Mouse (Mus musculus): Measurements from ENCODE around the gene Gm10037.
"Not testable (repeated sequence)": the region's sequence is repeated elsewhere in the genome, so short reads cannot be mapped to it uniquely, and the experiment has no call there.

Gm10037 gene

GRCm38 (mm10) chr13:67830911-67831336, at the start of gene Gm10037:
TSS of gene Gm10037 (plus strand) at chr13:67831106.
- peak; percentile 80 for DNase-seq (ENCODE audit: low read depth, low spot score)

- no peak for DNase-seq (ENCODE audit: low read depth, low spot score)
These were observed 38.9 kb upstream of the Gm10037 start for GRCm38 (mm10) chr13:67791921-67792455.

- DNase-seq (ENCODE audit: low read depth, low spot score) = no peak
These were observed 32.3 kb upstream of the Gm10037 start for GRCm38 (mm10) chr13:67798618-67799017.

GRCm38 (mm10) chr13:67799151-67799550, 31.8 kb upstream of the Gm10037 start:
- not testable (repeated sequence) for DNase-seq (ENCODE audit: low read depth, low spot score)

GRCm38 (mm10) chr13:67811651-67812210, 19.2 kb upstream of the Gm10037 start:
- DNase-seq (ENCODE audit: low read depth, low spot score) = no peak

GRCm38 (mm10) chr13:67812961-67813709, 17.8 kb upstream of the Gm10037 start:
- DNase-seq (ENCODE audit: low read depth, low spot score) = no peak

GRCm38 (mm10) chr13:67813710-67814660, 16.9 kb upstream of the Gm10037 start, which contains the start of gene Zfp273:
TSS of gene Zfp273 (plus strand) at chr13:67813740.
- peak; percentile 90 for DNase-seq (ENCODE audit: low read depth, low spot score)

- peak; percentile 10 for DNase-seq (ENCODE audit: low read depth, low spot score)
These were observed 12.3 kb upstream of the Gm10037 start for GRCm38 (mm10) chr13:67818636-67819035.

GRCm38 (mm10) chr13:67833137-67833536, 2.2 kb downstream of the Gm10037 start:
- DNase-seq (ENCODE audit: low read depth, low spot score) = not testable (repeated sequence)

GRCm38 (mm10) chr13:67843775-67844118, 12.8 kb downstream of the Gm10037 start:
- DNase-seq (ENCODE audit: low read depth, low spot score) = no peak

- DNase-seq (ENCODE audit: low read depth, low spot score) = peak; percentile 51
These were observed 13.4 kb downstream of the Gm10037 start for GRCm38 (mm10) chr13:67844119-67844852.

- DNase-seq (ENCODE audit: low read depth, low spot score) = no peak
These were observed 13.9 kb downstream of the Gm10037 start for GRCm38 (mm10) chr13:67844853-67845194.

- no peak for DNase-seq (ENCODE audit: low read depth, low spot score)
These were observed 19.5 kb downstream of the Gm10037 start for GRCm38 (mm10) chr13:67850361-67850760.

- no peak for DNase-seq (ENCODE audit: low read depth, low spot score)
These were observed 22.2 kb downstream of the Gm10037 start for GRCm38 (mm10) chr13:67853130-67853529.

GRCm38 (mm10) chr13:67853983-67854382, 23.1 kb downstream of the Gm10037 start:
- DNase-seq (ENCODE audit: low read depth, low spot score) = no peak

GRCm38 (mm10) chr13:67857317-67857716, 26.4 kb downstream of the Gm10037 start:
- DNase-seq (ENCODE audit: low read depth, low spot score) = no peak

- DNase-seq (ENCODE audit: low read depth, low spot score) = no peak
These were observed 31.6 kb downstream of the Gm10037 start for GRCm38 (mm10) chr13:67862508-67862907.

- DNase-seq (ENCODE audit: low read depth, low spot score) = no peak
These were observed 32.1 kb downstream of the Gm10037 start, which contains the start of gene BC048507 for GRCm38 (mm10) chr13:67863026-67863425. TSS of gene BC048507 (plus strand) at chr13:67863326.

- DNase-seq (ENCODE audit: low read depth, low spot score) = no peak
These were observed 34.0 kb downstream of the Gm10037 start for GRCm38 (mm10) chr13:67864764-67865350.

GRCm38 (mm10) chr13:67867899-67868298, 37.0 kb downstream of the Gm10037 start:
- DNase-seq (ENCODE audit: low read depth, low spot score) = no peak
